Mouse (Mus musculus) thymus, postnatal 10 days (tissue): ENCODE results near the gene Usp20.
A peak's percentile ranks its signal among the peaks of the same experiment; 100 is the strongest.

Experiments
- DNase-seq, 2 experiments: peaks; one replicate each; pipeline ENCODE4 v3.0.0; 2021; ENCODE audit warnings: low spot score in 2 of 2

The Usp20 gene

DNA sequence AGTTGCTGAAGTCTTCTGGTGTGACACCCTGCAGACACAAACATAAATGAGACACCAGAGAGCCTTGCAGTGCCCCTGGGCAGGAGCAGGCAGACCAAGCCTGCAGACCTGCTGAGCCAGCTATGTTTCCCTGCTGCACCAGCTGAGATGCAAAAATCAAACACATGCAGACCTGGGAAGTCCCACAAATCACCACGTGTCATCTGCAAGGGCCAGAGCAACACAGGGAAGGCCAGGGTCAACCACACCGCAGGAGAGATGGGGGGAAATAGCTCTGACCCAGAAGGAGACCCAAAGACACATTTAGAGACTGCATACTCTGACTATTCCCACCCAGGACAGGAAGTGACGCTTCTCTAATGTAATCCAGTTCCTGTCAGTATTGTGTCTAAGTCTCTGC, 58.4 kb downstream of the Usp20 start:
- DNase-seq, result no peak

DNA sequence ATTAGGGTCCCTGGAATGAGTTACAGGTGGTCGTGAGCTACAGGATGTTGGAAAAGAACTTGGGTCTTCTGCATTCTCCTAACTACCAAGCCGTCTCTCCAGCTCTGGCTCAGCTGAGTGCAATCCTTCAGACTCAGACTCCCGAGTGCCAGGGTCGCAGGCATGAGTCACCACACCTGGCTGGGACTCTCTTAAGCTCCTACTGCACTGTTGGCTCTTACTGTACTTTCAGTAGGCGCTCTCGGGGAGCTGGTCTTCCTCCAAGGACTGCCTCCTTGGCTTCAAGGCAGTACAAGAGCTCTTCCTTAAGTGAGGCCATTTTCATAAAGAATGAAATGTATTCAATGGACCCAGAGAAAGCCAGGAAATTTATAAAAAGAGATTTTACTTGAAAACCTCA, 59.3 kb downstream of the Usp20 start:
- DNase-seq, result no peak

DNA sequence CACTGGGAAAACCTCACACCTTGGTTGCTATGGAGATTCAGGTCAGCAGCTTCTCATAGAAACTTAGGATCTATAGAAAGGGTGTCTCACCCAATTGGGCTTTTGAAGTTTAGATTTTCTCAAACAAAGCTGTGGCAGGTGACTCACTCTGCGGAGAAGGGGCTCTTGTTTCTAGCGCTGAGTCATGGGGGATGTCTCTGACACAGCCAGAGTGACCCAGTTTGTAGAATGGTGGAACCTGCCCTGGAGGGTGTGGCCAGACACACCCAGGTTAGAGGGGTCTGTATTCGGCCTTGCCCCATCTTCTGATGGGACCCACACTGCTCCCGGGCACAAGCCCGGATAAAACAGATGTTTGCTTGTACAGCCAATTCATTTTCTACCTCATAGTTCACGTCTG, 60.8 kb downstream of the Usp20 start:
- no peak for DNase-seq

DNA sequence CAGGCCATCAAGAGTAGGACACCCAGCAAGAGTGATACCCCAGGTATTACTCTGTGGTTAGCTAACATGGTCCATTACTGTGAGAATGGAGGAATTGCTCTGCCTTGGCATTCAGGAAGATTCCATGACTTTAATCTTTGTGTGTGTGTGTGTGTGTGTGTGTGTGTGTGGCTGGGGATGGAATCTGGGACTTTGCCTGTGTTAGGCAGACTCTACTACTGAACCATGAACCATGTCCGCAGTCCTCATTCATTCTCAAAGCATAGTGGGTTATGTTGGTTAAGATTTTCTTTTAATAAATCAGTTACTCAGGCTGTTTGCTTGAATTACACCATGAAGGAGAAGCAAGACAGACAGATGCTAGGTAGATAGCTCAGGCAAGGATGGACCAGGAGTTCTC, 61.8 kb downstream of the Usp20 start:
- DNase-seq, result no peak

DNA sequence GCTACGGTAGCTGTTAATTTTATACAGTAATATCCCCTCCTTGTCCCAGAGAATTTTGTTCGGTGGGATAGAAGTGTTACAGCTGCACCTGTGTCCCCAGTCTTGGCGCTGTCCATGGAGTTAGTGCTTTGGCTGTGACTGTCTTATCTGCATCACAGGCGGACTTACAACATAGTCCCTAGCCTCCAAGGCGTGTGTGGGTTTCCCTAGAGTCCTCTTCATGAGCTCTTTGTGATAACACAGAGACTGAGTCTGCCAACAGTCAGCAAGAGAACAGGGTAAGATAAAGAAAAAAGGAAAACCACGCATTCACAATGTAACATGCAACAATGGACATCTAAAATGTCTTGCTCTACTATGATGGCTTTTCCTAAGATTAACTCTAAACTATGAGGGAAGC, 66.0 kb downstream of the Usp20 start:
- DNase-seq, result no peak

DNA sequence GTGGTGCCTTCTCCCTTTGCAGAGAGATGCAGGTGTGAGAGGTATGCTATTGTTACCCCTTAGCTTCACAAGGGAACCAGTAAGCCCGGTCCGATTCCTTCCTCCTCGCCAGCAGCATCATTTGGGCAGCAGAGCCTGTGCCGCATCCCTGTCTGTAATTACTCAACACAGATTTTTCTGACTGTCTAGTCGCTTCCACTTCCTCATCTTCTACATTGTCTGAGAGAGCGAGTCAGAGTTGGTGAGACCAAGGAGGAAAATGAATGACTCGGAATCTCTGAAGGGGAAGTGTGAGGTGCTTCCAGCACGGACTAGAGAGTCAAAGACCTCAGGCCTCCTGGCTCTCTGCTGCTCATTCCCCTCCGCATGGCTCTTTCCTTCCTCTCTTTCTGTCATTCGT, 70.4 kb downstream of the Usp20 start:
- no peak for DNase-seq

DNA sequence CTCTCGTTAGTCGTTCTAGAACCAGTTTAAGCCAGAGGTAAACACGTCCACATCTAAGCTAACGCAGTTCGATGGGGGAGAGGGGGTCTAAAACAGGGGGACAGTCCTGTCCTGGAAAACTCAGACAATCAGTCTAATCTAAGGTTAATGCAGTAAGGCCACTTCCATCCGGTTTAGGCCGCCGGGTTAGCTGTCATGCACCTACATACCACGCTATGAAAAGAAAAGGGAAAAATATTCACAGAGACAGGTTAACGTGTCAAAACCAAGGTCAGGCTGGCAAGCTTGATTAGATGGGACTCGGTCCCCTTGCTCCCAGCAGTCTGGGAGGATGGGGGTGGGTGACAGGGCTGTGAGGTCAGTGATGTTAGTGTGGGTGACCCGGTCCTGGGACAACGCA, 71.3 kb downstream of the Usp20 start:
- DNase-seq, result no peak

DNA sequence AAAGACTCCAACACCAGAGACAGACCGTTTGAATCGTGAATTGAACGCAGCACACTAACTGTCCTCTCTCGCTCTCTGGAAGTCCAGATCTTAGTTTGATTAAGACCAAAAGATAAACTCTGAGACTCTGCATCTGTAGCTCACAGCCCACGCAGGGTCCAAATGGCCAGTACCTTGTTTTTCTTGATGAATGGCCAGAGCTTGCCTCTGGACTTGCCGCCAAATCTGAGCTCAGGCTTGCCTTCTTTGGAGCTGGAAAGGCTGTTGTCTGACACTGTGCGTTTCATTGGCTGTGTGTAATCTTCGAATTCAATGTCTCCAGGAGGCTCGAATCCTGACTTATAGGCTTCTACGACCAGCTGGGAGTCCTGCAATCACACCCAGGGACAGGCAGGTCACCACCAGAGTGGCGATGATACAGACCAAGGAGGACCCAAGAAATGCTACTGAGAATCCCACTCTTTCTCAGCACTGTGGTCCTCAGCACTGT, 71.8 kb downstream of the Usp20 start:
- no peak for DNase-seq

DNA sequence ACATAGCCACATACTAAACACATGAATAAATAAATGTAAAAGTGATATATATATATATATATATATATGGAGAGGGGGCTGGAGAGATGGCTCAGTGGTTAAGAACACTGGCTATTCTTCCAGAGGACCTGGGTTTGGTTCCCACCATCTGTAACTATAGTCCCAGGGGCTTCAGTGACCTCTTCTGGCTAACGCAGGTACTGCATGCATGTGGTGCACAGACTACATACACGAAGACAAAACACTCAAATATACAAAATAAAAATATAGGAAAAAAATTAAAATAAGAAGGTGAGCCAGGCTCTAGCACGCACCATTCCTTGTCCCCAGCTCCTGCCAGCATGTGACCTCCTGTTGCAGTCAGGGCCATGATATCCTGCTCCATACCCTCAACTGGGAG, 74.0 kb downstream of the Usp20 start:
- peak in 1 of 2 experiments; percentile 16 for DNase-seq

DNA sequence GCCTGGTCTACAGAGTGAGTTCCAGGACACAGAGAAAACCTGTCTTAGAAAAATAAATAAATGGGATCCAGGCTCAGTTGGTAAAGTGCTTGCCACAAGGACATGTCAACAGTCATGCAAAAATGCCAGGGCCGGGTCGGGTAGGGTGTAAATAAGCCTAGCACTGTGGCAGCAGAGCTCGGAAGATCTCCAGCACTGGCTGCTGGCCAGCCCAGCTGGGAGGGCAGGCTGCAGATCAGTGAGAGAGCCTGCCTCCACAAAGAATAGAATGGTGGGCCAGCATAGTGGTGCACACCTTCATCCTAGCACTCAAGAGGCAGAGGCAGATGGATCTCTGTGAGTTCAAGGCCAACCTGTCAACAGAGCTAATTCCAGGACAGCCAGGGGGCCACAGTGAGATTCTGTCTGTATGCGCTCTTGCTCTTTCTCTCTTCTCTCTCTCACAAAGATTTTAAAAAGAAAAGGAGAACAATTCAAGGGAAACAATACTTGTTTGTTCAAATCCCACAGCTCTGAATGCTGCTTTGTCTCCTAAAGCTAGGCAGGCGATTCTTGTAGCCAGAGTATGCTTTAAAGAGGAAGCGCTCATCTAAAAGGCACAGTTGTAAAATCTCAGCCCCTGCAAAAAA, 75.6 kb downstream of the Usp20 start:
- DNase-seq, result no peak

DNA sequence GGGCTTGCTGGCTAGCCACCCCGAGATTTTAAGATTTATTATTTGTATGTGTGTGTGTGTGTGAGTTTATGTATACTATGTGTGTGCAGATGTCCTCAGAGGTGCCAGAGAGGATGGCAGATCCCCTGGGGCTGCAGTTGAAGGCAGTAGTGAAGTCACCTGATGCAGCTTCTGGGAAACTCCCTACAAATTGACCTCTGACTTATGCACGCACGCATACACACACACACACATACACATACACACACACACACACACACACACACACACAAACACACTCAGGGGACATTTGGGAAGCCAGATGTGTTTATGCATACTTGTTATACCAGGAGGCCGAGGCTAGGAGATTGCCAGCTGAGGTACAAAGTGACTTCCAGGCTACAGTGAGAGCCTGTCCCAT, 76.4 kb downstream of the Usp20 start:
- DNase-seq, result no peak

DNA sequence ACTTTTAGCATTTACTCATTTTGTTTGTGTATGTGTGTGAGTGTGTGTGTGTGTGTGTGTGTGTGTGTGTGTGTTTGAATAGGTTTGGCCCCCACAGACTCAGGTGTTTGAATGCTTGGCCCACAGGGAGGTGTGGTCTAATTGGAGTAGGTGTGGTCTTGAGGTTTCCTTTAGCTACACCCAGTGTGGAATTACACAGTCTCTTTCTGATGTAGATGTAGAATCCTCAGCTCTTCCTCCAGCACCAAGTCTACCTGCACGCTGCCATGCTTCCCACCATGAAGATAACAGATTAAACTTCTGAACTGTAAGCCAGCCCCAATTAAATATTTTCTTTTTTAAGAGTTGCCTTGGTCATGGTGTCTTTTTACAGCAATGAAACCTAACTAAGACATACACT, 78.2 kb downstream of the Usp20 start:
- no peak for DNase-seq

DNA sequence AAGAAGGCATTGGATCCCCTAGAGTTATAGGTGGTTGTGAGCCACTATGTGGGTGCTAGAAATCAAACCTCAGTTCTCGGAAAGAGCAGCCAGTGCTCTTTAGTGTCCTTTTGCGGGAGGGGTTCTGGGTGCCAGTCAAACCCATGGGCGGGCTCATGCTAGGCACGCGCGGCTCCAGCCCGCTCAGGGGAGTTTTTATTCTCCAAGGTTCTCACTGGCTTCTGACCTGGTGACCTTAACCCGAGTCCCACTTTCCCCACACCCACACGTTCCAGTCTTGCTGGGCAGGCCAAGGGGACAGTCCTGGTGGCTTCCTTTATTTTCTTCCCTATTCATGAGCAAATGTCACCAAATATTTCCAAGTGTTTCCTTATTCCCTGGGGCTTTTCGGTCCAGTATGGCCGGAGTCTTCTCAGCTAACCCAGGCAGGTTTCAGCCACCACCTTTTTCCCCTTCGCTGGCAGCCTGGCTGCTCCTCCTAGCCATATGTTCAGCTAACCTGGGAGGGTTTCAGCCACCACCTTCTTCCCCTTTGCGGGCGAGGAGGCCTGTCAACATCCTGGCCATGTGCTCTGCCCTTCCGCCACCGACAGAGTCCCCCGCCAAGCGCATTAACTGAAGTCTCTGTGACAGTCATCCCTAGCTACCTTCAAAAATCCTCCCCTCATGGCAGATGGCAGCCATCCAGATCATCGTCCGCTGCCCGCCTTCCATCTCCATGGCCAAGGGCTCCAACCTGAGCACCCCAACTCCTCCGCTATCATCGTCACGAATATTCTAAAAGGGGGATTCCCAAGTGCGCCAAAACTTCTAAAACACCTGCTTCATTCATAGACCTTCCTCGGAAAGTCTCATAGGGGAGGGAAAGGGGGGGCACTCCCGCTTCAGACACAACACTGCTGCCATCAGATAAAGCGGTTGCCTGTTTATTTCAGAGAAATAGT, 79.0 kb downstream of the Usp20 start:
- DNase-seq, result peak; percentile 33 to 45

DNA sequence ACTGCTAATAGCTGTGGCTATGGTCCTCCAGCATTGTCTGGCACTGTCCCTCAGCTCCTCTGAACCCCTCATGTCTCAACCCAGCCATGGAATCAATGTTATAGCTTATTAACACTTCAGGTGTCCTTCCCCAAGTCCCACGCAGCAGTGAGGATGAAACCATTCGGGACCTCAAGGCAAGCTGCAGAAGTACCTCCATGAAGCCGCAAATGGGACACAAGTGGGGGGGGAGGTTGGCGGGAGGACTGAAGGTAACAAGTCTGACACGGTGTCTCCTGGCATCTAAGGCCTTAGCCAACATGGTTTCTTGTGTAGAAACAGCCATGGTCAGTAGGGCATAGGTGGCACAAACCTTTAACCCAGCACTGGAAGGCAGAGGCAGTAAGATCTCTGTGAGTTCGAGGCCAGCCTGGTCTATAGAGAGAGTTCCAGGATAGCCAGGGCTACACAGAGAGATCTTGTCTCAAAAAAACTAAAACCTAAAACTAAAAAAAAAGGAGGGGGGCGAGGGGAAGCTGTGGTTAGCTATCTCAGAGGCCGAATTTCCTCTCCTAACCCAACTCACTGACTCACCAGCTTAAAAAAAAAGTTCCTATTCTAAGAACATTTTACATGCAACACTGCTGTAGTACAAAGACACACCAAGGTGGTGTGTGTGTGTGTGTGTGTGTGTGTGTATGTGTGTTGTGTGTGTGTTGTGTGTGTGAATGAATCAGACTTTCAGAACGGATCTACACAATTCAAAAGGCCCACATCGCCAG, 80.0 kb downstream of the Usp20 start:
- DNase-seq, result peak in 1 of 2 experiments; percentile 11

DNA sequence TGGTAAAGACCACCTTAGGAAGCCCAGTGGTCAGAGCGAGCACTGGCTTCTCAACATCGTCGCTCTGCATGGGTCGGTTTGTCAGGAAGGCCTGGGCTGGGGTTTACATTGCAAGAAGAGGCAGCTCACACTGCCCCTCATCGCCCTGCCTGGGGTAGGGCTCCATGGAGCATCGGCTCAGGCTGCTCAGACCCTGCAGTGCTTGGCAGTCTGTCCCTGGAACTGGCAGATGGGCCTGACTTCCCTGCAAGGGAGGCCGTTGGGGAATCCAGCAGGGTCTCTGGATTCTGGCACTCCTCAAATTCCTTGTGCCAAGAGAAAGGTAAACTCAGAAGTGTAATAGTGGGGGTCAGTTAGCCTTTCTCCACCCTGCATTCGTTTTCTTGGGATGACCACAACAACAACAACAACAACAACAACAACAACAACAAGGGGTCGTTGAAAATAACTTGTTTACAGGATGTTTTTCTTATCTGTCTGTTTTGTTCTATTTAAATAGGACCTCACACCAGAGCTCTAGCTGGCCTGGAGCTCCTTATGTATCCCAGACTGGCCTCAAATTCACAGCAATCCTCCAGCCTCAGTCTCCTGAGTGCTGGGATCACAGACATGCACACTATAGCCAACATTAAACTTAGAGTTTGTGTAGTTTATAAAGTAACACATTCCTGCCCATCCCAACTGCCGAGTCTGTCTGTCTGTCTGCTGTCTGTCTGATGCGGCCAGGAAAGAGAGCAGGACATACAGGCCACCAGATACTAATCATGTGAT, 84.1 kb downstream of the Usp20 start:
- no peak for DNase-seq

DNA sequence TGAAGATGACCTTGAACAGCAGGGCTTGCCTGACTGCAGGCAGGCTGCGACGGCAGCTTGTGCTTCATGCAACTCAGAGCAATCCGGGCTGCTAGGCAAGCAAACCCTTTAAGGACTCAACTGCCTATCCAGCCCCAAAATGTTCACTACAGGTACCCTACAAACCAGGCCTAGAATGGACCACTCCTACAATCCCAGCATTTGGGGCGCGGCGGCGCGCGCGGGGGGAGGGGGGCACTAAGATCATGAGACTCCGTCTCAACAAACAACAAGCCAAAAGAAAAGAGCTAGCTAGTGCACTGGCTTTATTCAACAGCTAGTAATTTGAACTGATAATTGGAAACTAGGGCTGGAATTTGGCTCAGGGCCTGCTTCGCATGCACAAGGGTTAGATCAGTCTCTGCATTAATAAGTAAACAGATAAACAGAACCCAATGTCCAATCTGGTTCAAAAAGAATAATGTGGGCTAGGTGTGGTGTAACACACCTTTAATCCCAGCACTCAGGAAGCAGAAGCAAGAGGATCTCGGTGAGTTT, 85.0 kb downstream of the Usp20 start:
- no peak for DNase-seq

DNA sequence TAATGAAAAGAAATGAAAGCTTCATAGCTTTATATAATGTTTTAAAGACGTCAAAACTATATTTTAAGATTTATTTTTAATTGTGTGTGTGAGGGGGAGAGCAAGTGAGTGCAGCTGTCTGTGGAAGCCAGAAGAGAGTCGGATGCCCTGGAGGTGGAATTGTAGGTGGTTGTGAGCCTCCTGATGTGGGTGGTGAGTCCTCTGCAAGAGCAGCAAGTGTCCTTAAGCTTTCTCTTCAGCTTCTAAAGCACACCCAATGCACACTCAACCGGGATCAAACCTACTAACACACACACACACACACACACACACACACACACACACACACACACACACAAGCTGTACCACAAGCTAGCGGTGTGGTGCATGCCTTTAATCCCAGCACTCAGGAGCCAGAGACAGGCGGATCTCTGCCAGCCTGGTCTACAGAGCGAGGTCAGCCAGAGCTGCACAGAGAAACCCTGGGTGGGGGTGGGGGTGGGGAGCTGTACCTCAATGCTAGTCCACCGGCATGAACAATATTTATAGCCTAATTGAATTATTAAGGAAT, 85.7 kb downstream of the Usp20 start:
- DNase-seq, result no peak

DNA sequence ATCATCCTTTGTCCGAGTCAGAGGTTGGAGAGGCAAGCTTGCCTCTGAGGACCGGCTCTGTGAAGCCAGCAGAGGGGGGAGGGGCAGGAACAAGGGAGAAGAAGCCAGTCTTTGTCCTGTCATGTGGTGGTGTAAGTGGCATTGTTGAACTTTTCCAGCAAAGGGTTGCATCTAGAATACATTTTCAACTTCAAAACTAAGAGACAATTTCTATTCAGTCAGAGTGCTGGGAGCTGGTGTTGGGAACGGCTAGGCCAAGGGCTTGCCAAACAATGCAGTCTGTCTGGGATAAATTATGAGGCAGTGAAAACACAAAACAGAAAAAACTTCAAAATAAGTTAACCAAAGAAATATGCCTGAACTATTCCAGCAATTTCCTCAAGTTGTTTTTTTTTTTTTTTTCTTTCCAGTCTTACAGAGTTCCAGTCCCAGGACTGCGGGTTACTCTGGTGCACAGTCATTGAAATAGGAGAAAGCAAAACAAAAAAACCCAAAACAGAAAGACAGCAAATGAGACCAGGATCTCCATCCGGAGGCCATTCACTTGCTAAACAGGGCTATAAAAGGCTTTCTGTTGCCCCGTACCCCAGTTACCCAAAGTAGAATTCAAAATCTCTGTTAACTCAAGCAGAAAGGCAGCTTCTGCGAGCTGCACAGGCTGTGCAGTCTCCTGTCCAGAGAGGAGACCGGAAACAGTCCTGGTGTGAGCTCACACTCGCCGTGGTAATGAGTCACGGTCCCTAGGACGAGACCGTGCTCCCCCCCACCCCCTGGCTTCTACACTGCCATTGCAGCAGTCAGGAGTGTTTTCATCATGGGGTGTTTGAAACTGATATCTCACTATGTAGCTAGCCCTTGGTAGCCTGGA, 86.4 kb downstream of the Usp20 start:
- no peak for DNase-seq

DNA sequence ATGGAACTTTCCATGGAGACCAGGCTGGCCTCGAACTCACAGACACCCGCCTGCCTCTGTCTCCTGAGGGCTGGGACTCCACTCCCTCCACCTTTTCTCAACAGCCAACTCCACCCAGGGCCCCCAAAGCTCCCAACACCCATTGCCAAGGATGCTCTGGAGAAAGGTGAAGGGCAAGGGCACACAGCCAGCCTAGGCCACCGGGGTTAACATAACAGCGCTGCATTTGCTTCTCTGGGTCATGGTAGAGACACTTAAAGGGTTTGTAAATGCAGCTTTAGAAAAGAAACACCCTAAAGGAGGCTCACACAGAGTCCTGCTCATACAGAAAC, 87.0 kb downstream of the Usp20 start:
- DNase-seq, result no peak

DNA sequence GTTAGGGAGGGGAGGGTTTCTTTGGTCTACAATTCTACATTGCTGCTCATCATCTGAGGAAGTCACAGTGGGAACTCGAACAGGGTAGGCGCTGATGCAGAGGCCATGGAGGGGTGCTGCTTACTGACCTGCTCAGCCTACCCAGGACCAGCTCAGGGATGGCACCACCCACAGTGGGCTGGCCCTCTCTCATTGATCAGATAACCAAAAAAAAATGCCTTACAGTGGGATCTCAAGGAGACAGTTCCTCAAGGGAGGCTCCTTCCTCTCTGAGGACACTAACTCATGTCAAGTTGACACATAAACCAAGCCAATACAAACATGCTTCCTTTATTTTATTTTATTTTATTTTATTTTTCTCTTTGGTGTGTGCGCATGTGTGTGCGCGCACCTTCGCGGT, 87.4 kb downstream of the Usp20 start:
- DNase-seq, result no peak
